ENCODE assay signal across 9 mouse cellular contexts in the genomic region with DNA sequence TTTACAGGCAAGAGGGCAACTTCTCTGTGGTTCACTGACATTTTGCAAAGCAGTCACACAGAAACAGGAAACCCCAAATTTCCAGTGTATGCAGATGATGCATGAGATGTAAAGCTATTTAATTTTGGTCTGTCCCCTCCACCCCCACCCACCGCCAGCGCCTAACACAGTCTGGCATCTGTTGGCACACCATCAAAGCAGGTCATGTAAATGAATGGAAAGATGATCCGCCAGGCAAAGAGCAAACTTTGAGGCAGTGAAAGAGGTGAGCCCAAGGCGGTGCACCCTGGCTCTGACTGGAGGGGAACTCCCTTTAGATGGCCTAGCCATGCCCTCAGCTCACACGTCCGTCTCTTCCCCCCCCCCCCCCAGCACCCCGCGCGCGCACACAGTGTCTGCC. TPM values are rescaled to one million over a fixed set of nuclear protein-coding genes. Genes with fewer than 3 reads are reported as not detected.
DNase-seq lines count a peak whose midpoint lies in the region; ATAC-seq and TF ChIP-seq lines count a peak whose summit lies in the region.
"Had no signal": no experiment of that assay in that cellular context is flagged by ENCODE, and none has a peak within 500 bp of the region (broad histone marks: within the 10 kb centered on the region; RNA-seq: fewer than 3 reads in every experiment).

No protein-coding gene starts in this region.

- H3K9ac ChIP-seq in hindbrain, postnatal 0 days (replicated peaks; ENCODE audit: low read length) = no peak overlapping the region
- peak overlapping the region; percentile 63; the same call in 1 of the 2 replicates for H3K9ac ChIP-seq in midbrain, embryonic 16.5 days (ENCODE audit: low read depth, low read length)

- no peak for TF ChIP-seq CTCF in gastrocnemius, adult 2 months (IDR thresholded peaks at IDR 0.05)
- no peak for TF ChIP-seq CTCF in hindbrain, postnatal 0 days (IDR thresholded peaks at IDR 0.05; ENCODE audit: low read depth)
- TF ChIP-seq CTCF in layer of hippocampus, adult 2 months (conservative IDR thresholded peaks at IDR 0.05) = no peak

- H3K4me2 ChIP-seq in hindbrain, postnatal 0 days (ENCODE audit: low read depth, low read length) = peak overlapping the region; percentile 88
- peak overlapping the region; percentile 74 for H3K4me2 ChIP-seq in midbrain, embryonic 16.5 days (ENCODE audit: low read length)

- H3K9me3 ChIP-seq in hindbrain, postnatal 0 days (ENCODE audit: low read length) = 0 out of 2 replicates have a peak, but pooled peaks cover 2% of the 10 kb centered on the region
- H3K9me3 ChIP-seq in midbrain, embryonic 16.5 days (replicated peaks; ENCODE audit: control insufficient read depth, low read length, poor library complexity, severe bottlenecking) = 0 out of 2 replicates have a peak, but pooled peaks cover 2% of the 10 kb centered on the region

- peak; percentile 81 for ATAC-seq in activated CD4-positive, CD25-positive, alpha-beta regulatory T cell, adult 4 months
- ATAC-seq in hindbrain, postnatal 0 days = no peak; the same call in 1 of the 2 replicates
- peak; percentile 59 for ATAC-seq in midbrain, embryonic 16.5 days

- no peaks in the 10 kb centered on the region for H3K36me3 ChIP-seq in hindbrain, postnatal 0 days (ENCODE audit: insufficient read depth, low read length)
- no peaks in the 10 kb centered on the region for H3K36me3 ChIP-seq in midbrain, embryonic 16.5 days (ENCODE audit: control insufficient read depth, insufficient read depth, low read length)

- H3K4me1 ChIP-seq in hindbrain, postnatal 0 days (ENCODE audit: insufficient read depth, low read length) = no peaks in the 10 kb centered on the region
- peaks cover 3% of the 10 kb centered on the region; the same call in 1 of the 2 replicates for H3K4me1 ChIP-seq in midbrain, embryonic 16.5 days (ENCODE audit: control insufficient read depth, insufficient read depth, low read length)

- peak overlapping the region; percentile 62 for H3K4me3 ChIP-seq in gastrocnemius, adult 2 months
- H3K4me3 ChIP-seq in hindbrain, postnatal 0 days (ENCODE audit: low read length) = peak overlapping the region; percentile 51
- H3K4me3 ChIP-seq in midbrain, embryonic 16.5 days (ENCODE audit: low read depth, low read length) = peak overlapping the region; percentile 54
- no peak overlapping the region for H3K4me3 ChIP-seq in layer of hippocampus, adult 2 months

- H3K27me3 ChIP-seq in hindbrain, postnatal 0 days (ENCODE audit: insufficient read depth, low read length) = peaks cover 31% of the 10 kb centered on the region
- peaks cover 64% of the 10 kb centered on the region for H3K27me3 ChIP-seq in midbrain, embryonic 16.5 days (ENCODE audit: control insufficient read depth, insufficient read depth, low read depth, low read length)

- intact Hi-C loops in gastrocnemius, adult 2 months (cut with DNase I) = no loop called here

- no peak for DNase-seq in gastrocnemius, adult 2 months
- DNase-seq in gastrocnemius, adult 8-10 months (ENCODE audit: low spot score in 2 of 2) = no peak
- DNase-seq in hindbrain, postnatal 0 days (ENCODE audit: low spot score) = no peak
- no peak for DNase-seq in layer of hippocampus, adult 2 months (ENCODE audit: low spot score in 2 of 2)
- no peak for DNase-seq in adrenal gland, postnatal 14 days
- DNase-seq in left cerebral cortex, adult 18-20 months (ENCODE audit: low spot score in 2 of 2) = no peak

- H3K27ac ChIP-seq in gastrocnemius, adult 2 months = no peak overlapping the region
- H3K27ac ChIP-seq in hindbrain, postnatal 0 days = no peak overlapping the region
- no peak overlapping the region for H3K27ac ChIP-seq in midbrain, embryonic 16.5 days (ENCODE audit: low read length)
- no peak overlapping the region for H3K27ac ChIP-seq in layer of hippocampus, adult 2 months

- WGBS in hindbrain, postnatal 0 days = 5% methylated on average over 6 of the region's 10 CpGs
- 2% methylated on average over 6 of the region's 10 CpGs for WGBS in midbrain, embryonic 16.5 days

RNA-seq across cellular contexts. Expression of a gene that starts 8.7 kb away (rescaled TPM):
- not detected for total RNA-seq in gastrocnemius, adult 2 months (2021)
- not detected for total RNA-seq in gastrocnemius, adult 8-10 months (2022)
- polyA plus RNA-seq in activated CD4-positive, CD25-positive, alpha-beta regulatory T cell, adult 4 months (2017; shearing (Covaris generic)) = not detected
- total RNA-seq in hindbrain, postnatal 0 days (2014; rRNA removed) = 0.47 TPM in 1 of 2 replicates, not detected in the other
- 0.14 TPM in 1 of 2 replicates, not detected in the other for polyA plus RNA-seq in hindbrain, postnatal 0 days (2015; fragmentation: Nextera tagmentation; extraction: Ambion mirVana)
- polyA plus RNA-seq in midbrain, embryonic 16.5 days (2015; fragmentation: Nextera tagmentation; extraction: Ambion mirVana) = 0.16 and 0.18 TPM in 2 replicates
- under 1 TPM; 0.51 to 0.59 TPM for total RNA-seq in layer of hippocampus, adult 2 months (2021)
- total RNA-seq in adrenal gland, postnatal 14 days (2021) = not detected in 2 replicates
- total RNA-seq in left cerebral cortex, adult 18-20 months (2021) = under 1 TPM in 1 of 2 experiments, not detected in 1; 0.33 TPM
- polyA plus RNA-seq: C2C12 had no signal

RNA-seq across cellular contexts. Expression of a gene that starts 22.1 kb away (rescaled TPM):
- total RNA-seq in gastrocnemius, adult 2 months (2021) = 10 to 100 TPM; 14.5 to 15.8 TPM
- 10 to 100 TPM; 11.9 to 15.4 (median 13.0) TPM for total RNA-seq in gastrocnemius, adult 8-10 months (2022)
- polyA plus RNA-seq in activated CD4-positive, CD25-positive, alpha-beta regulatory T cell, adult 4 months (2017; shearing (Covaris generic)) = 1 to 10 TPM; 6.0 to 8.1 TPM
- total RNA-seq in hindbrain, postnatal 0 days (2014; rRNA removed) = 10.5 and 12.8 TPM in 2 replicates
- polyA plus RNA-seq in hindbrain, postnatal 0 days (2015; fragmentation: Nextera tagmentation; extraction: Ambion mirVana) = 33.9 and 34.6 TPM in 2 replicates
- polyA plus RNA-seq in midbrain, embryonic 16.5 days (2015; fragmentation: Nextera tagmentation; extraction: Ambion mirVana) = 26.2 and 28.1 TPM in 2 replicates
- 10 to 100 TPM; 18.7 to 19.4 TPM for total RNA-seq in layer of hippocampus, adult 2 months (2021)
- total RNA-seq in adrenal gland, postnatal 14 days (2021) = 32.1 and 41.6 TPM in 2 replicates
- 10 to 100 TPM; 19.5 to 20.7 TPM for total RNA-seq in left cerebral cortex, adult 18-20 months (2021)
